Mouse (Mus musculus): Measurements from ENCODE around the gene Sspn.

GRCm38 (mm10) chr6:145963966-145964365, 32.5 kb downstream of the Sspn start:
- TF ChIP-seq POLR2A (IDR thresholded peaks at IDR 0.05; ENCODE audit: insufficient read depth, low read length) (no peak), EP300 (IDR thresholded peaks at IDR 0.05; ENCODE audit: insufficient read depth, low read depth, low read length) (no peak), CTCF (IDR thresholded peaks at IDR 0.05; ENCODE audit: low read depth, low read length) (no peak)

Measured in ES-Bruce4 (cell line).